Mouse (Mus musculus) MEL (cell line): ENCODE data around the gene Ttc1. TPM values are rescaled to one million over a fixed set of nuclear protein-coding genes. Genes with fewer than 3 reads are reported as not detected.

Source experiments
- DNase-seq: peaks from one replicate; pipeline ENCODE4 v3.0.0; 2011; ENCODE audit warnings: low read depth, low spot score
- H3K27ac ChIP-seq: 2 replicates; pipeline ENCODE4 v1.5.1; 2012; ENCODE audit warnings: low read depth, mild to moderate bottlenecking, control low read depth, low read length, moderate library complexity; ENCODE audit not compliant: control insufficient read depth
- H3K27me3 ChIP-seq, 2 experiments: fragments of 150-350 bp in 1 of 2; sonication (generic) in 1 of 2; 2 replicates each; pipeline ENCODE4 v1.6.1; 2012; ENCODE audit warnings: low read length in 2 of 2, mild to moderate bottlenecking in 2 of 2, improper control_type of control experiment in 1 of 2, moderate library complexity in 1 of 2; ENCODE audit not compliant: insufficient read depth in 2 of 2, control insufficient read depth in 1 of 2
- H3K36me3 ChIP-seq, 2 experiments: 2 replicates each; pipeline ENCODE4 v1.6.1; 2012 to 2014; ENCODE audit warnings: low read length in 2 of 2, improper control_type of control experiment in 1 of 2, inconsistent platforms in 1 of 2, mild to moderate bottlenecking in 1 of 2; ENCODE audit not compliant: insufficient read depth in 2 of 2, control insufficient read depth in 1 of 2
- H3K4me1 ChIP-seq, 2 experiments: fragments of 150-350 bp in 1 of 2; sonication (generic) in 1 of 2; 2 replicates each; pipeline ENCODE4 v1.6.1; 2012; ENCODE audit warnings: low read length in 2 of 2, improper control_type of control experiment in 1 of 2, mild to moderate bottlenecking in 1 of 2; ENCODE audit not compliant: insufficient read depth in 2 of 2, control insufficient read depth in 1 of 2
- H3K4me3 ChIP-seq, 2 experiments: fragments of 150-350 bp in 1 of 2; sonication (generic) in 1 of 2; 2 replicates each; pipeline ENCODE4 v1.5.1; 2012; ENCODE audit warnings: low read depth in 2 of 2, low read length in 2 of 2, mild to moderate bottlenecking in 2 of 2, moderate library complexity in 2 of 2, control low read depth in 1 of 2, improper control_type of control experiment in 1 of 2; ENCODE audit not compliant: control insufficient read depth in 1 of 2, insufficient read depth in 1 of 2
- H3K79me2 ChIP-seq: 2 replicates; pipeline ENCODE4 v1.6.1; 2012; ENCODE audit warnings: mild to moderate bottlenecking, low read length, moderate library complexity; ENCODE audit not compliant: control insufficient read depth, poor library complexity, insufficient read depth
- H3K9ac ChIP-seq: 2 replicates; pipeline ENCODE4 v1.6.1; 2012; ENCODE audit warnings: low read depth, mild to moderate bottlenecking, control low read depth, low read length, moderate library complexity; ENCODE audit not compliant: control insufficient read depth, poor library complexity, severe bottlenecking
- H3K9me3 ChIP-seq: fragments of 150-350 bp; sonication (generic); replicated peaks from 2 replicates; pipeline ENCODE4 v1.6.1; 2012; ENCODE audit warnings: mild to moderate bottlenecking, low read length, improper control_type of control experiment, moderate library complexity; ENCODE audit not compliant: insufficient read depth
- BHLHE40 ChIP-seq: IDR thresholded peaks from 2 replicates; pipeline ENCODE4 v1.6.1; 2012; ENCODE audit warnings: low read depth, mild to moderate bottlenecking, inconsistent platforms, low read length, improper control_type of control experiment, borderline replicate concordance
- CHD1 ChIP-seq: IDR thresholded peaks from 2 replicates; pipeline ENCODE4 v1.6.1; 2012; ENCODE audit warnings: low read depth, mild to moderate bottlenecking, inconsistent platforms, low read length, improper control_type of control experiment
- CTCF ChIP-seq, 3 experiments: IDR thresholded peaks in 2 of 3; conservative IDR thresholded peaks in 1 of 3; 2 replicates each; pipeline ENCODE4 v1.5.1; 2011 to 2012; ENCODE audit warnings: low read length in 3 of 3, low read depth in 2 of 3, mild to moderate bottlenecking in 2 of 3, improper control_type of control experiment in 1 of 3, inconsistent platforms in 1 of 3, mixed read lengths in 1 of 3, moderate library complexity in 1 of 3; ENCODE audit not compliant: control insufficient read depth in 1 of 3, insufficient read depth in 1 of 3, poor library complexity in 1 of 3, severe bottlenecking in 1 of 3
- E2F4 ChIP-seq: IDR thresholded peaks from 2 replicates; pipeline ENCODE4 v1.6.1; 2011; ENCODE audit warnings: low read depth, low read length, improper control_type of control experiment, borderline replicate concordance
- ELF1 ChIP-seq: IDR thresholded peaks from 2 replicates; pipeline ENCODE4 v1.6.1; 2014; ENCODE audit warnings: low read depth, mild to moderate bottlenecking, inconsistent platforms, low read length, improper control_type of control experiment, moderate library complexity
- EP300 ChIP-seq, 2 experiments: IDR thresholded peaks; 2 replicates each; pipeline ENCODE4 v1.6.1; 2011; ENCODE audit warnings: improper control_type of control experiment in 2 of 2, low read length in 2 of 2, low read depth in 1 of 2, mild to moderate bottlenecking in 1 of 2
- ETS1 ChIP-seq: IDR thresholded peaks from 2 replicates; pipeline ENCODE4 v1.6.1; 2012; ENCODE audit warnings: low read depth, mild to moderate bottlenecking, inconsistent platforms, low read length, improper control_type of control experiment, moderate library complexity
- GABPA ChIP-seq: IDR thresholded peaks from 2 replicates; pipeline ENCODE4 v1.6.1; 2012; ENCODE audit warnings: low read depth, mild to moderate bottlenecking, inconsistent platforms, low read length, improper control_type of control experiment, moderate library complexity
- JUND ChIP-seq: IDR thresholded peaks from 2 replicates; pipeline ENCODE4 v1.6.1; 2011; ENCODE audit warnings: low read depth, mild to moderate bottlenecking, improper control_type of control experiment, low read length
- KAT2A ChIP-seq: conservative IDR thresholded peaks from 2 replicates; pipeline ENCODE4 v1.6.1; 2012; ENCODE audit warnings: low read depth, low read length, improper control_type of control experiment, inconsistent platforms
- MAFK ChIP-seq: IDR thresholded peaks from 2 replicates; pipeline ENCODE4 v1.6.1; 2011; ENCODE audit warnings: low read depth, mild to moderate bottlenecking, low read length, improper control_type of control experiment, borderline replicate concordance
- MAX ChIP-seq: IDR thresholded peaks from 2 replicates; pipeline ENCODE4 v1.6.1; 2011; ENCODE audit warnings: low read length, improper control_type of control experiment
- MEF2A ChIP-seq: IDR thresholded peaks from 2 replicates; pipeline ENCODE4 v1.6.1; 2014; ENCODE audit warnings: low read depth, mild to moderate bottlenecking, inconsistent platforms, low read length, improper control_type of control experiment; ENCODE audit not compliant: poor library complexity, insufficient replicate concordance, severe bottlenecking; ENCODE audit errors: extremely low read depth
- MXI1 ChIP-seq: IDR thresholded peaks from 2 replicates; pipeline ENCODE4 v1.6.1; 2011; ENCODE audit warnings: mild to moderate bottlenecking, low read depth, low read length, improper control_type of control experiment
- MYB ChIP-seq: IDR thresholded peaks from 2 replicates; pipeline ENCODE4 v1.6.1; 2011; ENCODE audit warnings: mild to moderate bottlenecking, low read depth, low read length, improper control_type of control experiment
- MYC ChIP-seq: IDR thresholded peaks from 2 replicates; pipeline ENCODE4 v1.6.1; 2011; ENCODE audit warnings: low read depth, mild to moderate bottlenecking, low read length, improper control_type of control experiment, moderate library complexity
- NRF1 ChIP-seq: IDR thresholded peaks from 2 replicates; pipeline ENCODE4 v1.6.1; 2014; ENCODE audit warnings: low read depth, mild to moderate bottlenecking, inconsistent platforms, low read length, improper control_type of control experiment, moderate library complexity; ENCODE audit not compliant: poor library complexity, insufficient read depth, severe bottlenecking
- POLR2A ChIP-seq, 2 experiments: IDR thresholded peaks; 2 replicates each; pipeline ENCODE4 v1.6.1; 2011 to 2012; ENCODE audit warnings: low read length in 2 of 2, mild to moderate bottlenecking in 2 of 2, control low read depth in 1 of 2, improper control_type of control experiment in 1 of 2, low read depth in 1 of 2, moderate library complexity in 1 of 2; ENCODE audit not compliant: control insufficient read depth in 1 of 2, insufficient read depth in 1 of 2, poor library complexity in 1 of 2
- POLR2AphosphoS2 ChIP-seq: IDR thresholded peaks from 2 replicates; pipeline ENCODE4 v1.6.1; 2011; ENCODE audit warnings: low read length, improper control_type of control experiment
- RAD21 ChIP-seq: IDR thresholded peaks from 2 replicates; pipeline ENCODE4 v1.6.1; 2011; ENCODE audit warnings: mild to moderate bottlenecking, low read depth, low read length, improper control_type of control experiment
- SIN3A ChIP-seq: IDR thresholded peaks from 2 replicates; pipeline ENCODE4 v1.6.1; 2012; ENCODE audit warnings: low read length, improper control_type of control experiment, inconsistent platforms
- TAL1 ChIP-seq: IDR thresholded peaks from 2 replicates; pipeline ENCODE4 v1.6.1; 2012; ENCODE audit warnings: mild to moderate bottlenecking, inconsistent platforms, low read length, moderate library complexity, mixed read lengths
- TBP ChIP-seq: IDR thresholded peaks from 2 replicates; pipeline ENCODE4 v1.8.0; 2011; ENCODE audit warnings: low read depth, low read length, improper control_type of control experiment
- TCF12 ChIP-seq: IDR thresholded peaks from 2 replicates; pipeline ENCODE4 v1.6.1; 2014; ENCODE audit warnings: low read depth, mild to moderate bottlenecking, inconsistent platforms, low read length, improper control_type of control experiment, moderate library complexity
- USF1 ChIP-seq: IDR thresholded peaks from 2 replicates; pipeline ENCODE4 v1.6.1; 2014; ENCODE audit warnings: low read depth, mild to moderate bottlenecking, inconsistent platforms, low read length, improper control_type of control experiment, moderate library complexity
- USF2 ChIP-seq, 2 experiments: IDR thresholded peaks; 2 replicates each; pipeline ENCODE4 v1.6.1; 2011 to 2012; ENCODE audit warnings: improper control_type of control experiment in 2 of 2, low read length in 2 of 2, borderline replicate concordance in 1 of 2, inconsistent platforms in 1 of 2, low read depth in 1 of 2, mild to moderate bottlenecking in 1 of 2; ENCODE audit not compliant: insufficient read depth in 1 of 2
- ZNF384 ChIP-seq: IDR thresholded peaks from 2 replicates; pipeline ENCODE4 v1.6.1; 2012; ENCODE audit warnings: low read depth, mild to moderate bottlenecking, inconsistent platforms, low read length, improper control_type of control experiment
- polyA plus RNA-seq, 2 experiments: library from polyadenylated mRNA; stranded (reverse) in 1 of 2; unstranded in 1 of 2; fragments of >175 nt in 1 of 2; fragments of >200 nt in 1 of 2; gene quantifications; 2 replicates each; pipeline versions ENCODE4 v1.2.1 to v1.2.4; 2012; ENCODE audit warnings: low replicate concordance in 2 of 2, low read depth in 1 of 2; ENCODE audit not compliant: insufficient read length in 2 of 2, insufficient read depth in 1 of 2, missing spikeins in 1 of 2
- total RNA-seq: library from RNA; depleted of rRNA; stranded (reverse); fragments of 300-350 nt; gene quantifications from 2 replicates; pipeline ENCODE4 v1.2.3, GENCODE M21; 2012

The Ttc1 gene
- total and polyA plus RNA-seq, 3 experiments, result 68.6 to 117 TPM; not detected in 1

DNA sequence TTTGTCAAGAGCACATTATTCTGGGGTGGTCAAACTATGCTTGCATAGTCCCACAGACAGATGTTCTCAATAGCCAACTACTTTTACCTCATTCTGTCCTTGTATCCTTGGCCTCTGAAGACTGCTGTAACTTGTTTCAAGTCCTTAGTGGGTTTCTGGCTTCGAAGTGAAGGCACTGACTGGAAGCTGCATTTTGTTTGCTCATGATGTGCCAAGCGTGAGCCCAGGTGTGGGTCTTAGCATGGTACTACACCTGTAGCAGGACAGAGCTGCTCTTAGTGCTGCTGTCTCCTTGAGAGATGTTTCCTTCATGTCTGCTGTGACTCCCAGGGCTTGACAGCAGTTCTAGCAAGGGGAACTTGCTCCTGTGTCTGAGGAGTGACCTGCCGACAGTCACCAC is 24.4 kb downstream of the Ttc1 start:
- DNase-seq, result no peak
- Histone ChIP-seq H3K27me3 (no peaks in the 10 kb centered on the region), H3K9me3 (no peaks in the 10 kb centered on the region), H3K36me3 (peaks cover 8 to 12% of the 10 kb centered on the region in 2 experiments), H3K79me2 (no peaks in the 10 kb centered on the region), H3K4me3 (no peak overlapping the region), H3K9ac (no peak overlapping the region), H3K27ac (no peak overlapping the region), H3K4me1 (peaks cover 0 to 7% of the 10 kb centered on the region in 2 experiments; a peak in 3 of 4 replicates)
- TF ChIP-seq USF2 (IDR thresholded peaks at IDR 0.05; ENCODE audit: borderline replicate concordance in 1 of 2, insufficient read depth in 1 of 2, low read depth in 1 of 2, low read length in 2 of 2), result no peak
- TF ChIP-seq EP300 (IDR thresholded peaks at IDR 0.05; ENCODE audit: low read depth in 1 of 2, low read length in 2 of 2), result no peak
- no peak for TF ChIP-seq TBP
- TF ChIP-seq MAFK, result no peak
- no peak for TF ChIP-seq TAL1
- TF ChIP-seq CTCF (IDR thresholded peaks at IDR 0.05 in 2 of 3, conservative IDR thresholded peaks at IDR 0.05 in 1 of 3; ENCODE audit: control insufficient read depth in 1 of 3, insufficient read depth in 1 of 3, low read depth in 2 of 3, low read length in 3 of 3, poor library complexity in 1 of 3, severe bottlenecking in 1 of 3), result no peak
- TF ChIP-seq NRF1, result no peak
- no peak for TF ChIP-seq RAD21
- no peak for TF ChIP-seq USF1
- no peak for TF ChIP-seq ZNF384
- no peak for TF ChIP-seq MEF2A

DNA sequence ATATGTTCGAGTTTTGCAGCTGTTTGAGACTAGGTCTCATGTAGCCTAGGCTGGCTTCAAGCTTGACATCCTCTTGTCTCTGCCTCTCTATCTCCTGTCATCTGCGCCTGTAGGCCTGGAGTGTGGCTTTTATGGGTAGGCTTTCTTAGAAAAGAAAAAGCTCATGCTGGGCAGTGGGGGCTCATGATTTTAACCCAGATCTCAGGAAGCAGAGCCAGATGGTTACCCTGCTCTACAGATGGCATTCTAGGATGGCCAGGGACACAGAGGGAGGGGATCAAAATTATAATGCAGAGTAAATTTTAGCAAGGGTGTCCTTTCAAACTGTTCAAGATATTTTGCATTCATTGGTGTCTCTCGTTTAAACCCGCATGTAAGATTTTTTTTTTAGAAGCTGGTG is 35.6 kb downstream of the Ttc1 start:
- Histone ChIP-seq H3K27ac (no peak overlapping the region), H3K4me1 (peaks cover 0 to 5% of the 10 kb centered on the region in 2 experiments; a peak in 1 of 4 replicates), H3K79me2 (no peaks in the 10 kb centered on the region; the same call in 1 of the 2 replicates), H3K27me3 (no peaks in the 10 kb centered on the region), H3K9me3 (no peaks in the 10 kb centered on the region), H3K9ac (no peak overlapping the region), H3K36me3 (peaks cover under 1 to 13% of the 10 kb centered on the region in 2 experiments; a peak in 3 of 4 replicates), H3K4me3 (no peak overlapping the region)
- TF ChIP-seq RAD21 (no peak), MYC (no peak), MEF2A (no peak), EP300 (IDR thresholded peaks at IDR 0.05; ENCODE audit: low read depth in 1 of 2, low read length in 2 of 2) (no peak), CHD1 (no peak), MXI1 (no peak), ETS1 (no peak), E2F4 (no peak), MYB (no peak), POLR2A (IDR thresholded peaks at IDR 0.05; ENCODE audit: control insufficient read depth in 1 of 2, insufficient read depth in 1 of 2, low read depth in 1 of 2, low read length in 2 of 2, poor library complexity in 1 of 2) (no peak), MAX (no peak), JUND (no peak), TAL1 (no peak), TCF12 (no peak), GABPA (no peak), POLR2AphosphoS2 (no peak), SIN3A (no peak), KAT2A (no peak), ELF1 (no peak), BHLHE40 (no peak)
- DNase-seq, result no peak
